Mouse (Mus musculus) embryonic fibroblast, embryonic 13.5 days (primary cell): ENCODE data around the gene Rbm6.

Experiments
- CTCF ChIP-seq: IDR thresholded peaks from 2 replicates; pipeline ENCODE4 v1.5.1; 2011; ENCODE audit warnings: mild to moderate bottlenecking, control low read depth, low read length, moderate library complexity, borderline replicate concordance; ENCODE audit not compliant: insufficient read depth
- POLR2A ChIP-seq: IDR thresholded peaks from 2 replicates; pipeline ENCODE4 v1.6.1; 2011; ENCODE audit warnings: low read depth, mild to moderate bottlenecking, control low read depth, low read length, moderate library complexity

- 0 out of 2 replicates have a peak, but pooled peaks have one; percentile 19 for TF ChIP-seq CTCF
- TF ChIP-seq POLR2A: no peak
These were observed 134.2 kb downstream of the Rbm6 start for GRCm38 (mm10) chr9:107738841-107739202.
